Mouse (Mus musculus) cerebellum, adult 2 months (tissue): Measurements from ENCODE around the gene Mlh3.

Source experiments
- CTCF ChIP-seq: fragments of 200-500 bp; IDR thresholded peaks from 2 replicates; pipeline ENCODE4 v1.5.1; 2011; ENCODE audit warnings: low read depth, mild to moderate bottlenecking, control low read depth, low read length, moderate library complexity, borderline replicate concordance; ENCODE audit not compliant: insufficient read depth
- POLR2A ChIP-seq: fragments of 200-500 bp; IDR thresholded peaks from 2 replicates; pipeline ENCODE4 v1.6.1; 2011; ENCODE audit warnings: low read length, control low read depth, borderline replicate concordance; ENCODE audit not compliant: insufficient read depth

- TF ChIP-seq CTCF: no peak
- no peak for TF ChIP-seq POLR2A
Observed at GRCm38 (mm10) chr12:85296915-85297314, 26.5 kb upstream of the Mlh3 start.
